Mouse (Mus musculus) midbrain, embryonic 12.5 days (tissue): ENCODE measurements around the gene Tpte. TPM values are rescaled to one million over a fixed set of nuclear protein-coding genes. Genes with fewer than 3 reads are reported as not detected.

ENCODE experiments used
- ATAC-seq: fragments of 200-750 bp; cut with Nextera tagmentation; 2 replicates; pipeline ENCODE4 v1.8.0; 2017; ENCODE audit warnings: low read depth, moderate TSS enrichment, moderate library complexity; ENCODE audit not compliant: low FRiP score
- H3K27ac ChIP-seq: fragments of 300-500 bp; sonication (generic); replicated peaks from 2 replicates; pipeline ENCODE4 v1.5.1; 2016; ENCODE audit warnings: mild to moderate bottlenecking
- H3K27me3 ChIP-seq: fragments of 300-500 bp; sonication (generic); 2 replicates; pipeline ENCODE4 v1.6.1; 2016; ENCODE audit warnings: mild to moderate bottlenecking
- H3K36me3 ChIP-seq: fragments of 300-500 bp; sonication (generic); 2 replicates; pipeline ENCODE4 v1.6.1; 2016
- H3K4me1 ChIP-seq: fragments of 300-500 bp; sonication (generic); 2 replicates; pipeline ENCODE4 v1.6.1; 2016
- H3K4me2 ChIP-seq: fragments of 300-500 bp; sonication (generic); replicated peaks from 2 replicates; pipeline ENCODE4 v1.6.1; 2016; ENCODE audit warnings: mild to moderate bottlenecking, moderate library complexity
- H3K4me3 ChIP-seq: fragments of 300-500 bp; sonication (generic); 2 replicates; pipeline ENCODE4 v1.5.1; 2016; ENCODE audit warnings: mild to moderate bottlenecking
- H3K9ac ChIP-seq: fragments of 300-500 bp; sonication (generic); replicated peaks from 2 replicates; pipeline ENCODE4 v1.6.1; 2016; ENCODE audit warnings: mild to moderate bottlenecking, moderate library complexity
- H3K9me3 ChIP-seq: fragments of 300-500 bp; sonication (generic); 2 replicates; pipeline ENCODE4 v1.6.1; 2016; ENCODE audit warnings: mild to moderate bottlenecking
- WGBS: fragments of 180-500 bp; shearing (Covaris S2); methylation state at CpG from one replicate; pipeline ENCODE4 v1.1.7; 2016; 5-methylcytosine and 5-hydroxymethylcytosine counted together
- polyA plus RNA-seq: library from polyadenylated mRNA; unstranded; fragments of >200 nt; fragmentation: Nextera tagmentation; extraction: Ambion mirVana; gene quantifications from 2 replicates; pipeline ENCODE4 v1.2.1, GENCODE M21; 2016

Tpte gene
- polyA plus RNA-seq, 1 experiment from 2014 or later, result not detected

DNA sequence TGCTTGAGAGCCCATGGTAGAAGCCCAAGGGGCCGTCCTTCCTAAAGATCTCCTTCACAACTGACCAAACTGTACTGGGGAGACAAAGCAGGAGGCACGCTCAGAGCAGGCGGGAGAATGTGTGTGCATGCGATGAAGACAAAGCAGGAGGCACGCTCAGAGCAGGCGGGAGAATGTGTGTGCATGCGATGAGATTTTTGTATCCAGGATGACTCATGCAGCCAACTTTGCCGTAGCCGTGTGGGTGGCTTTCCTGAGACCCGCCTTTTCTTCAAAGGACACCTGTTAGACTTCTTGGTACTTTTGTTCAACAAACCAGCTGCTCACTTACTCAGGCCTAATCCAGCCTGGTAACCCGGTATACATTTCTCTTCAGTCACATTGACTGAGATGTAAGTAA lies 97.7 kb downstream of the Tpte start:
- 95% methylated on average over 11 of the region's 11 CpGs for WGBS
- ATAC-seq, result no peak
- no peak overlapping the region for H3K4me3 ChIP-seq
- H3K27ac ChIP-seq, result no peak overlapping the region
- peaks cover 15% of the 10 kb centered on the region for H3K36me3 ChIP-seq
- H3K9ac ChIP-seq, result no peak overlapping the region
- no peak overlapping the region for H3K4me2 ChIP-seq
- no peaks in the 10 kb centered on the region for H3K27me3 ChIP-seq
- no peaks in the 10 kb centered on the region for H3K4me1 ChIP-seq
- no peaks in the 10 kb centered on the region for H3K9me3 ChIP-seq

DNA sequence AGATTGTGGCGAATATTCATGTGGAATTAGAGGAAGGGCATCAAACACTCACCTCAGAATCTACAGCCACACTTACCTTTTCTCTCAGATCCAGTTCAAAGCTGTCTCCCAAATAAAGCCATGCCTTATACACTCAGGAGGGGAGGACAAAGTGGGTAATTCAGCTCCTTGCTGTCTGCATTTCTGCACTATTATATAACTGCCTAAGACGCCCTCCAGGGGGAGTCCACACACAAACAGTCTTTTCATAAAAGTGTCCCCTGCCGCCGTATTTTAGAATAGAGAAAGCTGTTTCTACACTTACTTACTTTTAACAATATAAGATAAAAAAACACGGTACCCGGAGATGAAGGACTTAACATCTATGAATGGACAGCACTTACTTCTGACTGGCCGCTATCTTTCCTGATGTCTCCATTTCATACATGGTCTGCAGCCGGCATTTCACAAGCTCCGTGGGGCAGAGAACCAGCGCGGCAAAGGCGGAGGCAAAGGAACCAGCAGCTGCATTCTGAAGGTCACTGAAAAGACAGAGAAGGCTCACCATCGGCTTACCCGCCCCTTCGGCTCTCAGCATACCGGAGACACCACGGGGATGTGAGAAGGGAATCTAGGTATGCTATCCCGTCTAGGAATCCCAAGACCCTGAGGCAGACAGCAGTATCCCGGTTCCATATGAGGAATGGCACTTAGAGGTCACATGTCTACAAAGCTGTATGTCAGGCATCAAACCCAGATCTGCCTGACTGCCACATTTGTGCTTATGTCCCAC lies 99.8 kb downstream of the Tpte start:
- H3K27me3 ChIP-seq, result no peaks in the 10 kb centered on the region
- H3K4me1 ChIP-seq, result no peaks in the 10 kb centered on the region
- no peak overlapping the region for H3K9ac ChIP-seq
- H3K27ac ChIP-seq, result no peak overlapping the region
- no peak overlapping the region for H3K4me2 ChIP-seq
- ATAC-seq, result no peak
- peaks cover 23% of the 10 kb centered on the region for H3K36me3 ChIP-seq
- H3K9me3 ChIP-seq, result no peaks in the 10 kb centered on the region
- H3K4me3 ChIP-seq, result no peak overlapping the region
- 85% methylated on average over 19 of the region's 19 CpGs for WGBS

DNA sequence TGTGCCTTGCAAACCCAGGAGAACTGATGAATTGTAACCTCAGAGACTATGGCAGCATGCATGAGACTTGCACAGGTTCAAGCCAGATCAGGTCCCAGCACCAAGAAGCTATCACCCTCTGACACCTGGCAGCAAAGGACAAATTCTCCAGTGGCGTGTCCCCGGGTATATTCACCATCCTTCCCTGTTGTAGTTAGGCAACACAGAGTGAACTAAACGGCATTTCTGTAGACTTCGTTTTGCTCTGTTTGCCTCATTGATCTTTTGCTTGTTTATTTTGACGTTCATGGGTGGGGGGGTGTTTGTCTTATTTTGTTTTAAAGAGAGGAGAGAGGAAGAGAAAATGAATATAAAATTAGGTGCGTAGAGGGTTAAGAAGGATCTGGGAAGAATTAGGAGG lies 101.9 kb downstream of the Tpte start:
- peaks cover 36% of the 10 kb centered on the region for H3K36me3 ChIP-seq
- H3K9ac ChIP-seq, result no peak overlapping the region
- no peak overlapping the region for H3K4me2 ChIP-seq
- no peaks in the 10 kb centered on the region for H3K27me3 ChIP-seq
- no peaks in the 10 kb centered on the region for H3K4me1 ChIP-seq
- ATAC-seq, result no peak
- no peak overlapping the region for H3K4me3 ChIP-seq
- no peak overlapping the region for H3K27ac ChIP-seq
- no peaks in the 10 kb centered on the region for H3K9me3 ChIP-seq
- 91% methylated on average over 6 of the region's 6 CpGs for WGBS

- WGBS, result 82% methylated on average over 10 of the region's 10 CpGs
- Histone ChIP-seq H3K4me1 (no peaks in the 10 kb centered on the region), H3K27ac (no peak overlapping the region), H3K9me3 (no peaks in the 10 kb centered on the region), H3K36me3 (peaks cover 26% of the 10 kb centered on the region), H3K27me3 (no peaks in the 10 kb centered on the region), H3K4me2 (no peak overlapping the region), H3K4me3 (no peak overlapping the region), H3K9ac (no peak overlapping the region)
- no peak for ATAC-seq
Measured at GRCm38 (mm10) chr8:22389874-22390273, 106.6 kb downstream of the Tpte start.

GRCm38 (mm10) chr8:22390766-22391463 lies 107.7 kb downstream of the Tpte start:
- no peak overlapping the region for H3K9ac ChIP-seq
- 94% methylated on average over 8 of the region's 8 CpGs for WGBS
- H3K36me3 ChIP-seq, result peaks cover 26% of the 10 kb centered on the region
- H3K4me3 ChIP-seq, result no peak overlapping the region
- H3K4me2 ChIP-seq, result no peak overlapping the region
- H3K4me1 ChIP-seq, result no peaks in the 10 kb centered on the region
- no peaks in the 10 kb centered on the region for H3K9me3 ChIP-seq
- no peak overlapping the region for H3K27ac ChIP-seq
- ATAC-seq, result no peak
- H3K27me3 ChIP-seq, result no peaks in the 10 kb centered on the region

- Histone ChIP-seq H3K4me2 (no peak overlapping the region), H3K4me1 (0 out of 2 replicates have a peak, but pooled peaks cover 3% of the 10 kb centered on the region), H3K9me3 (no peaks in the 10 kb centered on the region), H3K36me3 (0 out of 2 replicates have a peak, but pooled peaks cover 5% of the 10 kb centered on the region), H3K27me3 (0 out of 2 replicates have a peak, but pooled peaks cover 3% of the 10 kb centered on the region), H3K9ac (no peak overlapping the region), H3K27ac (no peak overlapping the region), H3K4me3 (no peak overlapping the region)
- WGBS, result 89% methylated on average over 4 of the region's 4 CpGs
- ATAC-seq, result no peak
Measured at GRCm38 (mm10) chr8:22394471-22394870, 111.2 kb downstream of the Tpte start.

GRCm38 (mm10) chr8:22395256-22395655 lies 112.0 kb downstream of the Tpte start:
- Histone ChIP-seq H3K4me1 (0 out of 2 replicates have a peak, but pooled peaks cover 3% of the 10 kb centered on the region), H3K36me3 (0 out of 2 replicates have a peak, but pooled peaks cover 5% of the 10 kb centered on the region), H3K27ac (no peak overlapping the region), H3K9ac (no peak overlapping the region), H3K27me3 (0 out of 2 replicates have a peak, but pooled peaks cover 3% of the 10 kb centered on the region), H3K9me3 (no peaks in the 10 kb centered on the region), H3K4me2 (no peak overlapping the region), H3K4me3 (no peak overlapping the region)
- no peak for ATAC-seq
- 95% methylated on average over 8 of the region's 8 CpGs for WGBS

DNA sequence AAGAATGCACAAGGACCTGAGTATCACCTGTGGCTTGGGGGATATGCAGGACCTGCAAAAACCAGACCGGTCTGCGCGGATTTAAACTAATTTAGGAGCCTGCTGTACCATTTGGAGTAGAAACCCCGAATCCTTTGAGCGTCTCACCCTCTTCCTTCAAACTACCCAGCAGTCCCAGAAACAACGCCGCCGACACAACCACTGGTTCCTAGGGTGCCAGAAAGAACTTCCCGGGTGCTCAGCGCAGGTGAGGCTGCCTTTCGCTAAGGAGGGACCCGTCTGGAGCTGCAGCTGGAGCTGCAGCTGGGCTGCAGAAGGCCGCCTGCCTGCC lies 114.5 kb downstream of the Tpte start:
- Histone ChIP-seq H3K9ac (peak overlapping the region; percentile 72), H3K4me1 (0 out of 2 replicates have a peak, but pooled peaks cover 3% of the 10 kb centered on the region), H3K4me3 (peak overlapping the region; percentile 75), H3K4me2 (peak overlapping the region; percentile 80), H3K36me3 (0 out of 2 replicates have a peak, but pooled peaks cover 5% of the 10 kb centered on the region), H3K27ac (peak overlapping the region; percentile 69), H3K9me3 (no peaks in the 10 kb centered on the region), H3K27me3 (0 out of 2 replicates have a peak, but pooled peaks cover 3% of the 10 kb centered on the region)
- no peak; the same call in none of the 2 replicates for ATAC-seq
- under 1% methylated on average over 13 of the region's 13 CpGs for WGBS

DNA sequence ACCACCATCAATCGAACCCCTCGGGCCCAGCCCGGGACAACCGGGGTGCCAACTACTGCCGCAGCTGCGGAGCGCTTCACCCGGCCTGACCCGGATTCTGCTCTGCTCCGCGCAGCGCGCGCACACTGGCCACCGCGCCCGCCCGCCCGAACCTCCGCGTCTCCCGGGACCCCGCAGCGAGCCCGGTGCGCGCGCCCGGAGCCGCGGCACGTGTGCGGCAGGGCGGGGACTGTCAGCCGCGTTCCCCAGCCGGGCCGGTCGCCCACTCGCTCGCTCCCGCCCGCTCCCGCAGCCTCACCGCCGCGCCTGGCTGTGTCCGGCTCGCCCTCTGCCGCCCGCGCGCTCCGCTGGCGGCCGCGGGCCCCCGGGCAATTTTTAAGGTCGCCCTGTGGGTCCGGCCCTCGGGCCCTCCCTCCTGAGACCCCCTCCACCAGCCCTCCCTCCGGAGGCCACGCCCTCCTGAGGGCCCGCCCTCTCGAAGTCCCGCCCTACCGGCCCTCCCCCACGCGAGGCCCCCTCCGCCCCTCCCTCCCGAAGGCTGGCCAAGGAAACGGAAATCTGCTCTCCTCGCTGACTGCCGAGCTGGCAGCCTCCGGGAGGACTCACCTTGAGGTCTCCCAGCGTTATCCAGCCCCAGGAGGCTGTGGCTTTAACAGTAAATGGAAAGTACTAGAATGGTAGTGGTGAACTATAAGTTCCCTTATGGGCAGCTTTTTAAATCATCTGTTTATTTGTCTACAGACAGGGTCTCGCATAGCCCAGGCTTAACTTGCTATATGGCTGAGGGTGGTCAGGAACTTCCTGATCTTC lies 115.1 kb downstream of the Tpte start, which contains the start of gene Slc25a15:
TSS of gene Slc25a15 (minus strand) at position 456 of the 810 bp plus-strand sequence.
- H3K9me3 ChIP-seq, result no peaks in the 10 kb centered on the region
- 0% methylated on average over 42 of the region's 77 CpGs for WGBS
- 0 out of 2 replicates have a peak, but pooled peaks cover 5% of the 10 kb centered on the region for H3K36me3 ChIP-seq
- peak within 1 kb of the TSS; percentile 69 for H3K27ac ChIP-seq
- H3K4me2 ChIP-seq, result peak within 1 kb of the TSS; percentile 80
- H3K4me3 ChIP-seq, result peak within 1 kb of the TSS; percentile 75
- peak within 1 kb of the TSS; percentile 72 for H3K9ac ChIP-seq
- 0 out of 2 replicates have a peak, but pooled peaks cover 3% of the 10 kb centered on the region for H3K27me3 ChIP-seq
- 0 out of 2 replicates have a peak, but pooled peaks cover 3% of the 10 kb centered on the region for H3K4me1 ChIP-seq
- peak; percentile 93 for ATAC-seq

DNA sequence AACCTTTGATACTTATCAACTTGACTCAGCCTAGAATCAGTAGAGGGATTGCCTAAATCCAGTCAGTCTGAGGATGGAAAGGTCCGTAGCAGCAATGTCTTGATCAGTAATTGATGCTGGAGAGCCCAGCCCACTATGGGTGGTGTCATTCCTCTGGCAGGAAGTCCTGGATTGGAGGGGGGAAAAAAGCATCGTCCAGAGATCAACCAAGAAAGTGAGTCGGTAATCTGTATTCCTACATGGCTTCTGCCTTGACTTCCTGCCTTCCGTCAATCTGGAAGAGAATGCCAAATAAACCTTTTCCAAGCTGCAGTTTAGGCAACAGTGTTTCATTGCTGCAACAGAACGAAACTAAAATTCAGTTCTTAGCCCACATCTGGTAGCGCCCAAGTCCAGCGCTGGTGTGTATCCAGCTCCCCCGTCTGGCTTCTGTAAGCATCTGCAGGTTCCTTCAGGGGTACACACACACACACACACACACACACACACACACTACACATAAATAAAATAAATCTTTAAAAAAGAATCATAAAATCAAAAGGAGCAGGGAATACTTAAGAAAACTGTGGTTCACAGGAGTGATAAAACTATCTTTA lies 116.1 kb downstream of the Tpte start:
- Histone ChIP-seq H3K4me3 (peak overlapping the region; percentile 75; the same call in 1 of the 2 replicates), H3K27me3 (0 out of 2 replicates have a peak, but pooled peaks cover 3% of the 10 kb centered on the region), H3K4me2 (peak overlapping the region; percentile 80)

GRCm38 (mm10) chr8:22400593-22400992 lies 117.4 kb downstream of the Tpte start:
- Histone ChIP-seq H3K27me3 (0 out of 2 replicates have a peak, but pooled peaks cover 3% of the 10 kb centered on the region), H3K9ac (no peak overlapping the region), H3K4me3 (no peak overlapping the region), H3K36me3 (no peaks in the 10 kb centered on the region), H3K27ac (no peak overlapping the region), H3K9me3 (no peaks in the 10 kb centered on the region), H3K4me2 (no peak overlapping the region), H3K4me1 (0 out of 2 replicates have a peak, but pooled peaks cover 3% of the 10 kb centered on the region)
- WGBS, result 90% methylated on average over 4 of the region's 4 CpGs
- ATAC-seq, result no peak

More for the DNA sequence above, 116.1 kb downstream of the Tpte start:
- ATAC-seq, result no peak
- Histone ChIP-seq H3K27ac (no peak overlapping the region), H3K4me1 (0 out of 2 replicates have a peak, but pooled peaks cover 3% of the 10 kb centered on the region), H3K36me3 (0 out of 2 replicates have a peak, but pooled peaks cover 4% of the 10 kb centered on the region), H3K9ac (no peak overlapping the region), H3K9me3 (no peaks in the 10 kb centered on the region)
- 88% methylated on average over 8 of the region's 8 CpGs for WGBS
